Mouse (Mus musculus): ENCODE measurements around the gene Tpm1.
A peak's percentile ranks its signal among the peaks of the same experiment; 100 is the strongest.

The Tpm1 gene

DNA sequence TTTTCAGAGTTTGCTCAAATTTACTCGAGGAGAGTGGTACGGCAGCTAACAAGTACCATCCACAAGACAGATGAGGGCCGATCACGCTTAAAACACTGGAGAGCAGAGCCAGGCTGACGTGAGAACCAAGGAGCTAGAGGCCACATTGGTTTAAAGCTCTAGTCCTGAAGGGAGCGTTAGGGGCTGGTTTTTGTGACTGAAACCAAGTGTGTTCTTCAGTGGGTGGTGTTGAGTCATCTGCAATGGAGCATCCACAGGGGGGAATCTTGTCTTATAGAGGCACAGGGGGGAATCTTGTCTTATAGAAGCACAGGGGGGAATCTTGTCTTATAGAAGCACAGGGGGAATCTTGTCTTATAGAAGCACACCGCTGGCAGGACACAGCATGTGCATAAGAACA, 22.3 kb downstream of the Tpm1 start:
- no peak for DNase-seq (ENCODE audit: low read depth)

DNA sequence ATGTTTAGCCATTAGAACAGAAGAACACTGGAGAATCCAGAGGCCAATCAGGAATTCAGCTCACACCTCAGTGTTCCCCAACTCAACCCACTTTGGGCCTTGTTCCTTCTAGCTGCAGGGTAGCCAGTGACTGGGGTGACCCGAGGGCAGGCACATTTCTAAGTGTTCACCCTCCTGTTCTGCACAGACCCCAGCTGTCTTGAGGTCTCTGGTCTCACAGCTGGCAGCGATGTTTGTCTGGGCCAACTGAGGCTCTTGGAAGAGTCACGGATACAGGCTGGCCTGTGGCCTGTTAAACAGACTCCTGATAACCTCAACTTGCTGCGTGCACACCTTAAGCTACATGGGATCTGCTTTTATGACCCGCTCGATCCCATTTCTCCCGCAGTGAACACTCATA, 23.1 kb downstream of the Tpm1 start:
- DNase-seq (ENCODE audit: low read depth), result no peak

DNA sequence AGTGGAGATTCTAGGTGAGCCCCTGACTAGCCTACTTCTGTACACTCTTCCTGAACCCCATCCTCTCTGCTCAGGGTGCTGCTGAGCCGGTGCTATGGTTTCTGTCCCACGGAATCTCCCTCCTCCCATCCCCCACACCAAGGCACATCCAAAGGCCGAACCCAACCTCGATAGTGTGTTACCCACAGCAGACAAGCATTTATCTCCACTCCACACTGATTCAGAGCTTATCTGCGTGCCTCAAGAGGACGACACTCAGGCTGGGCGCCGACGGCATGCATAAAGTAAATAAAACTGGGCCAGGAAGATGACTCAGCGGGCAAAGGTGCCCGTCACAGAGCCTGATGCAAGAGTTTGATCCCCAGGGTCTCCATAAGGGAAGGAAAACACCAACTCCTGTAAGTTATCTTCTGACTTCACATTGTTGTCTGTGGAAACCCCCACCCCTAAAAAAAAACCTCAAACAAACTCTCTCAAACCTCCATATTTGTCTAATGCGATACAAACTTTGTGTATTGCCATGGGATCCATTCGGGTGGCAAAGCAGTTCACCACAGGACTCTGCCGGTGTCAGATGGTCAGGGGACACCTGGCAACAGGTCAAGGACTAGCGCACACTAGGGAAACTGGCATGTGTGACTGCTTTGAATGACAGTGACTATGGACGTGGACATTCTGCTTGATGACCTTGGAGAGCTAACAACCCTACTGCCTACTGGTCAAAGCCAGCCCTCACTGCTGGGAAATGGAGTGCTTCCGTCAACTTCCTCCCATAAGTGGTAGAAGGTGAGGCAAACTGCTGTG, 24.1 kb downstream of the Tpm1 start:
- no peak for DNase-seq (ENCODE audit: low read depth)

DNA sequence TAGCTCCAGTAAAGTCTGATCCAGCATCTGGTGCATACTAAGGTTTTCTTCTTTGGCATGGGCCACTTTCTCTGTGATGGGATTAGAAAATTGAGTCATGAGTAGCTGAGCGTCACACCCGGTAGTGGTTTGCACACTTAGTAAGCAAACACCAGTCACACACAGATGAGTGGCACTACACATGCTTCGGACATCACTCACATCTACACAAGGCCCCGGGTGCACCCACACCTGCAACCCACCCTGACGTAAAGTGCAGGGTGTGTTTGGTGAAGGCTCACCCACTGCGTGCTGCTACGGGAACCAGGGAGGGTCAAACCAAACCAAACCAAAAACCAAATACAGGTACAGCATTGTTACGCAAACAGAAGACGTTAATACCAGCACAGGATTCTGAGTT, 25.8 kb downstream of the Tpm1 start:
- DNase-seq (ENCODE audit: low read depth), result no peak

DNA sequence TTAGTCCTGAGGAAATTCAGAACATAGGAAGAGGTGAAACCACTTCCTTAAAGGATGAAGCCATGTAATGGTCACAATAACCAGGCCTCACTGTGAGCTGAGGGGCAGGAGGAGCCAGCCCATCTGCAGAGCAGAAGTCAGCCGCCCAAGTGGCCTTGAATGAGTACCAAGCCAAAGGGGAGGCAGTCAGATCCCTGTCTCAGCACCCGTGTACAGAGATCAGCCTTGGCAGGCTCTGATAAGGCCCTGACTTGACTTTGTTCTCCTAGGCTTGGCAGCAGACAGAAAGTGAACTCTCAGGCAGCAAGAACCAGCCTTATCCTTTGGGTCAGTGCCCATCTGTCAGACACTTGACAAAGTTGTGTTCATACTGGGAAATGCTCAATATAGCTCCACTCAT, 29.1 kb downstream of the Tpm1 start:
- no peak for DNase-seq (ENCODE audit: low read depth)

DNA sequence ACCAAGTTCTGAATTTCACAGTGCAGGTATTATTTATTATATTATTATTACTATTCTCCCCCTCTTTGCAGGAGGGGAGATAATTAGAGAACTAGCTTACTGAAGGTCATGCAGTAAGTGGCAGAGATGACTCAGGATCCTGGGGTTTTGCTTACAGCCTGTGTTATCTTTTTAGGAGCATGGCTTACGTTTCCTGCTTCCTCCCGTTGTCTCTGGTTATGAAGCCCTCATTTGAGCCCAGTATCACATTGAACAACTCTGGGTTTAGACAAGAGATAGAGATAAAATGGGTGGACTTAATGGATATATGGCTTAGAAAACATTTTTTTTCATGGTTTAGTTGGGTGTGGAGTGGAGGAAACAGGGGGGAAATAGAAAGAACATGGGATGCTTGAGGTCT, 35.7 kb downstream of the Tpm1 start:
- no peak for DNase-seq (ENCODE audit: low read depth)

DNA sequence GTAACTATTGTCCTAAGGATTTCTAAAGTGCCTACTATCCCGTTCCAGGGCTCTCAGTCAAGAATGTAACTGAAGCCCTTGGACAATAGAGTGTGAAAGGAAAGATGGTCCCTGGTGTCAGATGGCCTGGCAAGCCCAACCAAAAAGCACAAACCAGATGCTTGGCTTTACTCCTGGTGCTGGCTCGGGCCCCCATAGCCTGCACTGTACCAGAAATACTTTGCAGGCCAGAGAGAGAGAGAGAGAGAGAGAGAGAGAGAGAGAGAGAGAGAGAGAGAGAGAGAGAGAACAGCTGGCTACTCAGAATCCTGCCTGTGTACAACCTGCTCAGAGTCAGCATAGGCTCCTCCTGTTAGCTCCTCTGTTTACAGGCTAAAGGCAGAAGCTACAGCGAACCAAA, 36.7 kb downstream of the Tpm1 start:
- no peak for DNase-seq (ENCODE audit: low read depth)

DNA sequence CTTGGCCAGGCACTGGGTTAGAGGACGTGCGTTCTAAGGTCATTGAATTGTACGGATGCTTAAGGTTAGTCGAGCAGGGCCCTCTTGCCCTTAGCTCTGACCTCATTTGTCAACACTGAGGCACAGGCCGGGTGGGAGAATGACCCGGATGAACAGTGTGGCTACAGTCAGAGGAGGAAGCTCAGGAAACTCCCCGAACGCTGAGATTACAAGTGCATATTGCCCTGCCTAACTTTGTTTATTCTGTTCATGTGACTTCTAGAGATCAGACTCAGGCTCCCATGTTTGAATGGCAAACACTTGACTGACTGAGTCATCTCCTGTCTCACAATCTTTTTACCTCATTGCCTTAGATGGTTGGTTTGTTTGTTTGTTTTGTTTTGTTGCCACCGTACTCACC, 37.7 kb downstream of the Tpm1 start:
- no peak for DNase-seq (ENCODE audit: low read depth)

DNA sequence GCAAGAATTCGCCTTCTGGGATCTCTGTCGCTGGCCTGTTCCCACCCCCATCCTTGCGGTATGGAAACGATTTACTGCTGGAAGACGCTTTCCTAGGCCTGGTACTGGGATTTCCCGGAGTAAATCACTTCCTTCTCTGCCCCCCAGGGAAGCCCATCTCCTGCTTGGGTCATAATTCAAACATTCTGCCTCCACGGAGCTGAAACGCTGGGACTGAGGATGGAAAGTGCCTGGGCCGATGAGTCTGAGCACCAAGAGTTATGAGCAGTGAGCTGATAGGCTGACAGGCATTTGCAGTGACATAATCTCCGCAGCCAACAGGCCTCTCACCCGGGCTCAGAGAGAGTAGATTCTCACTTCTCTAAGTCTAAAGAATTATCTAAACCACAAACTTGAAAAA, 40.4 kb downstream of the Tpm1 start:
- no peak for DNase-seq (ENCODE audit: low read depth)

DNA sequence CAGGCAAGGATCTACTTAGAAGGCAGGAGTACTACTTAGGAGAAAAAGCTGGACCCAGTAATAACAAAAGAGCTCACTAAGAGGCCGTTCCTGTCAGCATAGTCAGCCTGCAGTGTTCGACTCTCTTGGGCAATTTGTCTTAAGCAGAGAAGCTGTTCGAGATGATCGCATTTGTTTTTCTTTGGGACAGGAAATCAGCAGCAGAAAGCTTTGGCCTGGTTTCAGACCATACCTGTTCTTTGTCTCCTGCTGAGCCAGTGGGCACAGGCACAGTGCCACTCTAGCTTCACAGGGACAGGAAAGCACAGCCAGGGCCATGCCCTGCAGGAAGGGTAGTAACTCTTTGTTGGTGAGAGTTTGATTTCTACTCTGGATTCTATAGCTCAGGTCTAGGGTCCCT, 42.8 kb downstream of the Tpm1 start:
- DNase-seq (ENCODE audit: low read depth), result no peak

DNA sequence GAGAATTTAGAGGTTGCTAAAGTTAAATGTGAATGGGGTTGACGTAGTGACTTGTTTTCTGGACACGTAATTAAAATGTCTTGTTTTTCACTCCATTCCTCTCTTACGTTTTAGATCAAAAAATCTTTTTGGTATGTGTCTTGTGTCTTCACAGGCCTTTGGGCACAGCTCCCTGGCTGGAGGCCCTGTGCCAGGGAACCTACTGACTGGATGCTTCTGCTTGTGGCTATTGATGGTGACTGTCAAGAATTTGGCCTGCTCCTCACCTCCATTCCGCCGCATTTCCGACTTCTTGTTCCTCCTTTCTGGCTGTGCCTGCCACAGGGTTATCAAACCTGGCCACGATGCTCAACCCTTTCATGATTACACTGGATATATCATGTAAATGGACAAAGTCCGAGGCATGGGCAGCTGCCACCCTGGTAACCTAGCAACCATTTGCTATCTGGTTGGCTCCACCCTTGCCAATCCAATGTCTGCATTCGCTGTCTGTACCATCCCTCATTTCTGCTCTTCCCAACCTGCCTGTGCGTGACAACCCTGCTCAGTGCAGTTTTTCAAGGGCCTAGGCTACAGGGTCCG, 44.0 kb downstream of the Tpm1 start:
- no peak for DNase-seq (ENCODE audit: low read depth)

DNA sequence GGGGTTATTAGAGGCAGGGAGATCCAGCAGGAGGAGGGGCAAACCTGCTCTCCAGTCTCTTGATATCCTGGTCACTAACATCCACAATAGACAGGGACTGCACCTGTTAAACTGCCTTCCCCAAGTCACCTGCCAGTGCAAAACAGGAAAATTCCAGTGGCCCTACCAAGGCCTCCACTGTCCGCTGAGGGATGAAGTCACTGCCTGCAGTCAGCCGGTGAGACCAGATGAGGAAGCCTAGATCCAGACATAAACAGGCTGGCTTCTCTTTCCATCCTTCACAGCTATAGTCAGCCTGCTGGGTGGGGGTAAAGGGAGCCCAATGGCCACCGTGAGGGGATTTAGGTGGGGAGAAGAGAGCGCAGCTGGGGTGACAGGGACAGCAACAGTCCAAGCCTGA, 45.5 kb downstream of the Tpm1 start:
- no peak for DNase-seq (ENCODE audit: low read depth)

DNA sequence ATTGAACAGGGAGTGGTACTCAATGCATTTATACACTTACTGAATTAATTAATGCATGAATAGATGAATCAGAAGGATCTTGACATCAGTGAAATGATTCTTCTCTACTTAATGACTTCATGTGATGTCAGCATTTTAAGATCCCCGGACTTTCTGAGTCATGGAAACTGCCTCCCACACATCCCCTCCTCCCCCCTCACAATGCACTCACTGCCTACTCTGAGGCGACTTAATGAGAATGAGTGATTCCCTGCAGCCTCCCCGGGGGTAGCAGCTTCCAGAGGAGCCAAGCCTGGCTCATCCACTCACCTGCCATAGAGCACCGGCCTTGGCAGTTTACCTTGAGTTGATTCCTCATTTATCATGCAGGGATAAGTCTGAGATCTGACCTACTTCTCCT, 46.0 kb downstream of the Tpm1 start:
- DNase-seq (ENCODE audit: low read depth), result peak; percentile 50

DNA sequence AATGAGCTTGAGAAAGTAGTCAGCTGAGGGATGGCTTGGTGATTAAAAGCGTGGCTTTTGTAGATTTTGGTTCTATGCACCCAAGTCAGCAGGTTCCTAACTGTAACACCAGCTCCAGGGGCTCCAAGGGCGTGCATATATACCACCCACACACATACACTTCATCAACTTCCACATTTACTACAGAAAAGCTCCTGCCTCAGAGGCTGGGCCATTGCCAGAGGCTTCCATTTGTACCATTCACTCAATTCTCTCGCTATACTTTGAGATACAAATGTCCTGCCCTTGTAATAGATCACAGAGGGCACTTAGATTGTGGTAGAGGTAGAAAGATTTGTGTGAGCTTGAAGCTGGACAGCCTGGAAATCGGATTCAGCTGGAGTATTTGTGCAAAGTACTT, 47.7 kb downstream of the Tpm1 start:
- DNase-seq (ENCODE audit: low read depth), result no peak

DNA sequence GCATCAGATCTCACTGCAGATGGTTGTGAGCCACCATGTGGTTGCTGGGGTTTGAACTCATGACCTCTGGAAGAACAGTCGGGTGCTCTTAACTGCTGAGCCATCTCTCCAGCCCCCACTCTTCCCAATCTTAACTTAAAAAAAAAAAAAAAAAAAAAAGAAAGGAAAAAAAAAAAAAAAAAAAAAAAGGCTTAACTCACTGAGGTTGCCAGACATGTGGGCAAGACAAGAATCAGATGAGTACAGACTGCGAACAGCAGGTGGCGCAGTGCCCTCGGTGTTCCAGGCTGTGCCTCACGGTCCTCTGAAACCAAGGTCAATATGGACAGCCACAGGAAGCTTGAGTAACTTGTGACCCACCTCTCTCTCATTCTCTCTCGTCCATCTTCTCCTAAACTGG, 48.2 kb downstream of the Tpm1 start:
- peak; percentile 90 for DNase-seq (ENCODE audit: low read depth)

DNA sequence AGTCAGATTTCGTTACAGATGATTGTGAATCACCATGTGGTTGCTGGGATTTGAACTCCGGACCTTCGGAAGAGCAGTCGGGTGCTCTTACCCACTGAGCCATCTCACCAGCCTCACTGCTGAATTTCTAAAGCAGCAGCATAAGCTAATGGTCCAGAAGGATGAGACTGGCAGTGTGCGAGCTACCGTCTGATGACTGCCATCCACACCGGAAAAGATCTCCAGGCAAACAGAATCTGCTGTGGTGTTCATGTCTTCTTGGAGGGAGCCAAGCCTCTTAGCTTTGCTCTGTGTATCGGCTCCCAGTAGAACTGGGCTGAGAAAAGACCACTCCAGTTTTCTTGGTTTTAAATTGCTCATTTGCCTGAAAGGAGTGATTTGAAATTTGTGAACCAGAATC, 49.5 kb downstream of the Tpm1 start:
- DNase-seq (ENCODE audit: low read depth), result no peak

DNA sequence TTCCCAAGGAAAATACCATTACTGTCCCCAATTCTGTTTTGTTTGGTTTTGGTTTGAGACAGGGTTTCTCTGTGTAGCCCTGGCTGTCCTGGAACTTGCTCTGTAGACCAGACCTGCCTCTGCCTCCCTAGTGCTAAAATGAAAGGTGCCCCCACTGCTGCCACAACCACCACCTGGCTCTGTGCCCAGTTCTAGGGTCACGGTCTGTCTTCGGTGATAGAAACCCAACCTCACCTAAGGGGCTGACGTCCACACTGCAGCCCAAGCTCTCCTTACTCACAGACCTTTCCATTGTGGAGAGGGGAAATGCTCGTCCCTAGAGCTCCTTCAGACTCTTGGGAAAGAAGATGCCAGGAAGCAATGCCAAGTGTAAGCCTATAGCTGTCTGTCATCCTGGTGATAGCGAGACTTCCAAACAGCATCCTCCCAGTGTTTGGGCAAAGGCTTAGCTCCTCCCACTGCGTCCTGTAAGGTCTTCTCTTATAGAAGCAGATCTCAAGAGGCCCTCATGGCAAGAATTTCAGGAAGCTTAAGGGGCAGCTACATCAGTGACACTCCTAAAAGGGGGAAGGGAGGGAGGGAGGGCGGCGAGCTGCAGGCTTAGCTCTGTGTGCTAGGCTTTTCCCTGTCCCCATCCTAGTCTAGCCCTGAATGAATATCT, 57.3 kb downstream of the Tpm1 start:
- no peak for DNase-seq (ENCODE audit: low read depth)

DNA sequence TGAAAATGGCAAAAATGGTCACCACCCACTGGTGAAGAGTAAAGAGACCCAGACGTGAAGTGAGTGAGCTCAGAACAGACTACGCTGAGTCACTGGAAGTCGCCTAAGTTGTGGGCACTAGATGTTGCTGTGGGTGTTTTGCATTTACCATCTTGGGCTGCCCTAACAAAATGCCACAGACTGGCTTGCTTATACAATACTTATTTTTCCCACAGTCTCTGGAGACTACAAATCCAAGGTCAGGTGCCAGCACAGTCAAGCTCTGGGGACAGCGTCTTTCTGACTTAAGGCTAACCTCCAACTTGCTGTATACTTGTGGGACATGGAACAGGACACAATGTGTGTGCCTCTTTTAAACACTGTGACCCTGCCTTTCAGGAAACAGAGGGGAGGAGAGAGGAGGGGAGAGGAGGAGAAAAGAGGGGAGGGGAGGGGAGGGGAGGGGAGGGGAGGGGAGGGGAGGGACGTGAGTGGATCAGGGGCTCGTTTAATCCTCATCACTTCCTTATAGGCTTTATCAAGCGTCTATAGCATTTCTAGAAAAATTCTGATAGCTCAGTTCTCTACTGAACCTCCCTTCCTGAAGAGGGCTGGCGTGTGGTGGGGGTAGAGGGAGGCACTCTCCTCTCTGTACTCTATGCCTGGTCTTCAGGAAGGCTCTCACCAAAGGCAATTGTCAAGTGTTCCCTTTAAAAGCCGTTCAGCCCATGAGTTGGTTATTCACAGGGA, 58.0 kb downstream of the Tpm1 start:
- peak; percentile 43 for DNase-seq (ENCODE audit: low read depth)

DNA sequence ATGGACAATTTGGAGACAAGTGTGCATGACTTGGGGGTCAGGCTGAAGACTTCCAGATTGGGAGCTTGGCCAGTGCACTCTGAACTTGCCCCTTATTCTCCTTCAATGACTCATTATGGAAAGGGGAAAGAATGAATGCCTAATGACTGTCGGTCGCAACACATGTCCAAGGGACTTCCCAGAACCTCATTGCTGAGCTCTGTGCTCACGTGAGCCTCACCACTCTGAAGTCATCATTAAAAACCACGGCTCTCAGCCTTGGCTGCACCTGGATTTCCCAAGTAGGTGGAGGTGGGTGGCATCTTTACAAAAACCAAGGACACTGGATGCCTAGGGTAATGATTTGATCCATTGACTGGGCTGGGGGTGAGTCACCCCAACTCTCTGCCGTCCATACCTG, 59.2 kb downstream of the Tpm1 start:
- peak; percentile 72 for DNase-seq (ENCODE audit: low read depth)

DNA sequence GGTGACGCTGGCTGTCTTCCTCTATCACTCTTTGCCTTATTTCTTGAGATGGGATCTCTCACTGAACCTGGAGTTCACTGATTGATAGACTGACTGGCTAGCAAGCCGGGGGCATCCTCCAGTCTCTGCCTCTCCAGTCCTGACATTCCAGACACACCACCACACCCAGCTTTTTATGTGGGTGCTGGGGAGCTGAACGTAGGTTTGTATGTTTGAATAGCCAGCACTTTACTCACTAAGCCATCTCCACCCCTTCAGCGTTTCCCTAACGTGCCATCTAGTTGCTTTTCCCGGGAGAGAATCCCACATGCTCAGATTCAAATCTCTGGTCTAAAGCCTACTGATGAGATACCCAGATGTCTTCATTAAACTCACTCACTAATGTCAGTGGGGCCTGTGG, 59.6 kb downstream of the Tpm1 start:
- DNase-seq (ENCODE audit: low read depth), result no peak

DNA sequence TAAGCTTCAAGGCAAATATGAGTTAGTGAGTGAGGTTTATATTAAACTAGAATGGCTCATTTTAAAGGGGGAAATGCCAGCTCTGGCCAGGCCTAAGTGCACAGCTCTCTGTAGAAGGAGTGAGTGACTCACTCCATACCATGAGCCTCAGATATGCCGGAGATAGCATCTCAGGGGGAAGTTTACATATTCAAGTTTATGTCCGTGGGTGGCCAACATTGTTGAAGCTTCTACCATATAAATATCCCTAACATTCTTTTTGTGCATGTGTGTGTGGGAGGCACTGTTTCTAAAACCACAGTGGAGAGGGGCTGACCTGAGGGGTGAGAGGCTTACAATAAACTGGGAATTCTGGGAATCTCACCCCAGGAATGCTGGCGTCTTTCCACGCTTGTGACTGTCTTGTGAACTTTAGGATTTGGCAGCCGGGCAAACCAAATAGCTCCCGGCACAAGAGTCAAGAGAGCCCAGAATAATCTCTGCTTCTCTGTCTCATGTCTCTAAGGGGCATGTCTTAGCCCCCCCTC, 60.3 kb downstream of the Tpm1 start:
- DNase-seq (ENCODE audit: low read depth), result peak; percentile 56

DNA sequence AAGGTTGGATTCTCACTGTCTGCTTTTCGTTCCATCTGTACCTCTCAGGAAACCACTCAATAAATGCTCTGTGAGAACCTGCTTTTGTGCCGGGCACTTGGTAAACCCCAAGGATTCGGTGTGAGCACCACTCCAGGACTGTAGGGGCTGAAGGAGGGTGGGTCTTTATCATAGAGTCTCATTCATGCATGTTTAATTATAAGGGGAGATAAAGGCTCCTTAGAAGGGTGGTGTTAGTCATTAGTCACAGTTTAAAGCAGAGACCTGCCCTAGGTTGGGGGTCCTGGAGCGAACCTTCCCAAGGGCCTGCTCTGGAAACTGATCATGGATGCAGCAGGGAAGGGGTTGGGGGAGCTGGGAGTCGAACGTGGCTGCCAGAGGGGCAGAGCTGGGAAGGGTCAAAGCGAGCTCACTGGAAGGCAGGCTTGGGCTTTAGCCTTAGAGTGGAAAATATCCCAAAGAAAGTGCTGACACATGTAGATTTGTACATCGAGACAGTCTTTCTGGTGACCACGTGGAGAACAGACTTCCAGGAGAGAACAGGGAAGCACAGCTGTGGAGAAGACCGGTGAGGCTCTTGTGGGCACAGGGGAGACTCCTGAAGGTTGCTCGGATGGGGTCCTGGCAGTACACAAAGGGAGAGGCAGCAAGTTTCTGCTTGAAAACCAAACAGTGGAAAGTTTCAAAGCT, 60.9 kb downstream of the Tpm1 start:
- no peak for DNase-seq (ENCODE audit: low read depth)
